Mouse (Mus musculus) hematopoietic stem cell, adult 5-6 weeks (primary cell): Measurements from ENCODE around the gene Oosp1. TPM values are rescaled to one million over a fixed set of nuclear protein-coding genes. Genes with fewer than 3 reads are reported as not detected.

Experiments
- ATAC-seq, 2 experiments: fragments of 125-278 bp in 1 of 2; replicated peaks in 1 of 2; 2 replicates each; pipeline ENCODE4 v1.8.0; 2016 to 2017; ENCODE audit warnings: inconsistent platforms in 2 of 2, mild to moderate bottlenecking in 2 of 2, moderate number of reproducible peaks in 2 of 2, low read depth in 1 of 2, moderate TSS enrichment in 1 of 2; ENCODE audit not compliant: low FRiP score in 2 of 2, poor library complexity in 2 of 2, severe bottlenecking in 2 of 2, insufficient read depth in 1 of 2, low TSS enrichment in 1 of 2
- total RNA-seq: library from RNA; stranded (forward); fragments of 172-1452, 232-1000 nt; gene quantifications from 2 replicates; pipeline ENCODE4 v1.2.3, GENCODE M21; 2017

The Oosp1 gene
- 0.40 and 0.81 TPM in 2 replicates for total RNA-seq

GRCm38 (mm10) chr19:11690839-11691238, at the start of gene Oosp1:
Oosp1 (minus strand) TSS chr19:11691150.
- ATAC-seq, result no peak

- no peak for ATAC-seq
Measured at GRCm38 (mm10) chr19:11736455-11736854, 45.5 kb upstream of the Oosp1 start.

GRCm38 (mm10) chr19:11730278-11730677, 39.3 kb upstream of the Oosp1 start:
- no peak for ATAC-seq

- no peak for ATAC-seq
Measured at GRCm38 (mm10) chr19:11727304-11727703, 36.4 kb upstream of the Oosp1 start.

- ATAC-seq, result no peak
Measured at GRCm38 (mm10) chr19:11725915-11726314, 35.0 kb upstream of the Oosp1 start.

- no peak for ATAC-seq
Measured at GRCm38 (mm10) chr19:11724275-11724674, 33.3 kb upstream of the Oosp1 start.

- ATAC-seq, result no peak
Measured at GRCm38 (mm10) chr19:11723870-11724269, 32.9 kb upstream of the Oosp1 start.

GRCm38 (mm10) chr19:11720071-11720470, 29.1 kb upstream of the Oosp1 start:
- ATAC-seq, result no peak

GRCm38 (mm10) chr19:11712451-11712850, 21.5 kb upstream of the Oosp1 start:
- no peak for ATAC-seq

- ATAC-seq, result no peak
Measured at GRCm38 (mm10) chr19:11698342-11698741, 7.4 kb upstream of the Oosp1 start.

GRCm38 (mm10) chr19:11696755-11697154, 5.8 kb upstream of the Oosp1 start, which contains the start of gene Oosp3:
Oosp3 (plus strand) TSS chr19:11697055.
- no peak for ATAC-seq

GRCm38 (mm10) chr19:11691454-11691853, 504 bp upstream of the Oosp1 start:
- ATAC-seq, result no peak

GRCm38 (mm10) chr19:11661562-11661961, 29.4 kb downstream of the Oosp1 start:
- ATAC-seq, result no peak

GRCm38 (mm10) chr19:11660459-11660858, 30.5 kb downstream of the Oosp1 start, which contains the start of gene Oosp2:
Oosp2 (minus strand) TSS chr19:11660559.
- no peak for ATAC-seq

GRCm38 (mm10) chr19:11659142-11659541, 31.8 kb downstream of the Oosp1 start:
- peak in 1 of 2 experiments; percentile 29; a peak in 1 of 4 replicates for ATAC-seq

- ATAC-seq, result no peak
Measured at GRCm38 (mm10) chr19:11649564-11649963, 41.4 kb downstream of the Oosp1 start.

GRCm38 (mm10) chr19:11646166-11646565, 44.8 kb downstream of the Oosp1 start:
- ATAC-seq, result no peak

GRCm38 (mm10) chr19:11640732-11641131, 50.2 kb downstream of the Oosp1 start, which contains the start of gene Ms4a3:
Ms4a3 (minus strand) TSS chr19:11640851.
- ATAC-seq, result peak in 1 of 2 experiments; percentile 83; a peak in 2 of 4 replicates

- no peak for ATAC-seq
Measured at GRCm38 (mm10) chr19:11639038-11639437, 51.9 kb downstream of the Oosp1 start.
